Mouse (Mus musculus) urinary bladder, postnatal 0 days (tissue): Measurements from ENCODE around the gene Flt4. TPM values are rescaled to one million over a fixed set of nuclear protein-coding genes. Genes with fewer than 3 reads are reported as not detected.

ENCODE experiments used
- polyA plus RNA-seq: library from polyadenylated mRNA; unstranded; fragments of >200 nt; fragmentation: Nextera tagmentation; extraction: Ambion mirVana; gene quantifications from 2 replicates; pipeline ENCODE4 v1.2.1, GENCODE M21; 2015

The Flt4 gene
- polyA plus RNA-seq = 1.0 and 1.1 TPM in 2 replicates

DNA sequence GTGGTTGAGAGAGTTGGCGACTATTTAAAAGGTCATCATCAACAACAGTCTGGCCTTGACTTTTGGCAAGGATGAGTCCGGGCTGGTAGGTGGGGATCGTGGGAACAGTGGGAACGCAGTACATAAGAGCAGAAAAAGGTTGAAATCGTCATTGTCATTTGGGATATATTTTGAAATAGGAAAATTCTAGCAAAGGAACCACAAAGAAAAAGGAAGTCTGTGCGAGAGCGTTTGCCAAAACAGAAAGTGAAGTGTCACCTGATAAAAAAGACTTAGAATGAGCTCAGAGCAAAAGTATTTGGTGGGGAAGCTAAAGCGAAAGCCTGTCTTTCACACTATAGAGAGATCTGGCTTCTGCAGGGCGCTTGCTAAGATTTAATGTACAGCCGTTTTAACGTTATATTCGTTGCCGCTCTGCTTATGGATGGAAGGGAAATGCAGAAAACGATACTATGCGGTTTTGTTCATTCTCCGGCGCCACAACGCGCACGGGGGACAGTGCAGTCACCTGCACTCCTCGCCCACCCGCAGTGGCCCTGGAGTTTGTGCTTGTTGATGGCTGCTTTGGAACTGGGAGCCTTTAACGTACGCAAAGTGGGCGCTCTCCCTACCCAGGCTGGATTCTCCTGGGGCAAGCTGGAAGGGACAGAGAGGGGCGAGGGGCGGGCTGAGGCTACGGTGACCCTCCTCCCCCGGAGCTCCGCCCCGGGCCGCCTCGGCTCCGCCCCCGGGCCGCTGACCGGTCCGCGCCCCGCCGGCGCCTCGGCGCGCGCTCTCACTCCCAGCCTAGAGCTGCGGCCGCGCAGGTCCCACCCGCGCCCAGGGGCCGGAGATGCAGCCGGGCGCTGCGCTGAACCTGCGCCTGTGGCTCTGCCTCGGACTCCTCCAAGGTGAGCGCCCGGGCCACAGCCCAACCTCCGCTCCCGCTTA, at the start of gene Flt4:
Gene Flt4, plus strand, starts transcription at position 326 of the 930 bp plus-strand sequence.

GRCm38 (mm10) chr11:49663310-49663709, 54.2 kb downstream of the Flt4 start, which contains the start of gene Scgb3a1:
Gene Scgb3a1, plus strand, starts transcription at chr11:49663610.

Other genes with a start within 250 kb of the Flt4 start
- gene Olfr1389, start 186.2 kb upstream of the Flt4 start, polyA plus RNA-seq = not detected in 2 replicates
- gene Olfr1388, start 172.6 kb upstream of the Flt4 start, polyA plus RNA-seq = not detected in 2 replicates
- not detected in 2 replicates for gene Olfr1387, start 153.9 kb upstream of the Flt4 start, polyA plus RNA-seq
- not detected in 2 replicates for gene Olfr1386, start 144.2 kb upstream of the Flt4 start, polyA plus RNA-seq
- gene Olfr1385, start 120.2 kb upstream of the Flt4 start, polyA plus RNA-seq = not detected in 2 replicates
- gene Olfr1384, start 102.5 kb upstream of the Flt4 start, polyA plus RNA-seq = not detected in 2 replicates
- gene Olfr1383, start 89.6 kb upstream of the Flt4 start, polyA plus RNA-seq = not detected in 2 replicates
- gene Olfr1382, start 81.0 kb upstream of the Flt4 start, polyA plus RNA-seq = not detected in 2 replicates
- gene Olfr1381, start 65.8 kb upstream of the Flt4 start, polyA plus RNA-seq = not detected in 2 replicates
- gene Olfr1380, start 52.4 kb upstream of the Flt4 start, polyA plus RNA-seq = not detected in 2 replicates
- 0.48 TPM in 1 of 2 replicates, not detected in the other for gene Scgb3a1, start 54.3 kb downstream of the Flt4 start, polyA plus RNA-seq
- 20.9 and 26.0 TPM in 2 replicates for gene Cnot6, start 103.5 kb downstream of the Flt4 start, polyA plus RNA-seq
- gene Gfpt2, start 184.9 kb downstream of the Flt4 start, polyA plus RNA-seq = 15.9 and 18.1 TPM in 2 replicates
- gene Mapk9, start 237.5 kb downstream of the Flt4 start, polyA plus RNA-seq = 19.3 and 23.2 TPM in 2 replicates